Comparison of ENCODE assay signal across 26 mouse cellular contexts in genomic region chr11:112974893-112975292, GRCm38 (mm10).
DNase-seq lines count a peak whose midpoint lies in the region; ATAC-seq lines count a peak whose summit lies in the region.
"Had no signal": no experiment of that assay in that cellular context is flagged by ENCODE, and none has a peak within 500 bp of the region (broad histone marks: within the 10 kb centered on the region; RNA-seq: fewer than 3 reads in every experiment).

No protein-coding gene starts in this region.

- H3K9ac ChIP-seq in forebrain, embryonic 14.5 days (ENCODE audit: low read length): no peak overlapping the region
- no peak overlapping the region for H3K9ac ChIP-seq in heart, embryonic 11.5 days (ENCODE audit: low read depth, low read length)
- H3K9ac ChIP-seq: embryonic facial prominence, embryonic 15.5 days; heart, embryonic 13.5 days; hindbrain, embryonic 15.5 days; limb, embryonic 12.5 days; liver, postnatal 0 days; midbrain, embryonic 13.5 days; neural tube, embryonic 13.5 days; stomach, embryonic 15.5 days had no signal

- H3K36me3 ChIP-seq in forebrain, embryonic 10.5 days (replicated peaks): 0 out of 2 replicates have a peak, but pooled peaks cover 2% of the 10 kb centered on the region
- H3K36me3 ChIP-seq in forebrain, embryonic 14.5 days (ENCODE audit: control insufficient read depth, insufficient read depth, low read length): no peaks in the 10 kb centered on the region
- no peaks in the 10 kb centered on the region for H3K36me3 ChIP-seq in heart, embryonic 11.5 days (ENCODE audit: control insufficient read depth, insufficient read depth, low read length)
- no peaks in the 10 kb centered on the region for H3K36me3 ChIP-seq in midbrain, embryonic 10.5 days
- H3K36me3 ChIP-seq: embryonic facial prominence, embryonic 15.5 days; heart, embryonic 13.5 days; hindbrain, embryonic 15.5 days; limb, embryonic 12.5 days; midbrain, embryonic 13.5 days; neural tube, embryonic 13.5 days; stomach, embryonic 15.5 days had no signal

- H3K4me1 ChIP-seq in forebrain, embryonic 10.5 days: peaks cover 43% of the 10 kb centered on the region
- peaks cover 23% of the 10 kb centered on the region for H3K4me1 ChIP-seq in forebrain, embryonic 14.5 days (ENCODE audit: control insufficient read depth, insufficient read depth, low read length)
- peaks cover 14% of the 10 kb centered on the region for H3K4me1 ChIP-seq in heart, embryonic 11.5 days (ENCODE audit: control insufficient read depth, insufficient read depth, low read length)
- peaks cover 38% of the 10 kb centered on the region for H3K4me1 ChIP-seq in midbrain, embryonic 10.5 days

- H3K4me2 ChIP-seq in forebrain, embryonic 14.5 days (ENCODE audit: low read length): no peak overlapping the region
- no peak overlapping the region for H3K4me2 ChIP-seq in heart, embryonic 11.5 days
- H3K4me2 ChIP-seq: embryonic facial prominence, embryonic 15.5 days; heart, embryonic 13.5 days; hindbrain, embryonic 15.5 days; limb, embryonic 12.5 days; liver, embryonic 11.5 days; midbrain, embryonic 13.5 days; neural tube, embryonic 13.5 days; stomach, embryonic 15.5 days had no signal

- DNase-seq in forebrain, embryonic 10.5 days (ENCODE audit: extremely low spot score, low spot score): no peak
- no peak for DNase-seq in forebrain, embryonic 14.5 days (ENCODE audit: low spot score)
- peak; percentile 14 to 40 for DNase-seq in heart, adult 18-20 months
- DNase-seq in heart, postnatal 25 days (ENCODE audit: low spot score): peak; percentile 36
- no peak for DNase-seq in urinary bladder, postnatal 25 days (ENCODE audit: low spot score)
- no peak for DNase-seq in midbrain, embryonic 10.5 days (ENCODE audit: low spot score)
- DNase-seq: adrenal gland, postnatal 36 days; cerebellum, adult 9-10 months; kidney, adult 8-10 months; kidney, postnatal 10 days; liver, postnatal 0 days; lung, postnatal 14 days; right cerebral cortex, postnatal 4 days; thymus, postnatal 25 days had no signal

- ATAC-seq in forebrain, embryonic 14.5 days: no peak
- no peak for ATAC-seq in heart, embryonic 11.5 days (replicated peaks; ENCODE audit: insufficient number of reproducible peaks, low FRiP score, low TSS enrichment)
- ATAC-seq: forebrain, embryonic 16.5 days; liver, postnatal 0 days; midbrain, embryonic 13.5 days; Patski had no signal

- WGBS in forebrain, embryonic 10.5 days: 92% methylated on average over 7 of the region's 7 CpGs
- WGBS in forebrain, embryonic 14.5 days: 96% methylated on average over 7 of the region's 7 CpGs
- WGBS in heart, embryonic 11.5 days (ENCODE audit: insufficient replicate concordance): 74% methylated on average over 7 of the region's 7 CpGs
- whole genome bisulfite sequencing in midbrain, embryonic 10.5 days: 95% methylated on average over 7 of the region's 7 CpGs

- no peak overlapping the region for H3K4me3 ChIP-seq in forebrain, embryonic 10.5 days
- no peak overlapping the region for H3K4me3 ChIP-seq in forebrain, embryonic 14.5 days (ENCODE audit: low read depth, low read length)
- H3K4me3 ChIP-seq in heart, embryonic 11.5 days (ENCODE audit: low read depth, low read length): no peak overlapping the region
- no peak overlapping the region for H3K4me3 ChIP-seq in midbrain, embryonic 10.5 days
- H3K4me3 ChIP-seq: embryonic facial prominence, embryonic 15.5 days; heart, embryonic 13.5 days; hindbrain, embryonic 15.5 days; layer of hippocampus, adult 2 months; limb, embryonic 12.5 days; midbrain, embryonic 13.5 days; neural tube, embryonic 13.5 days; stomach, embryonic 15.5 days had no signal

- intact Hi-C loops in heart, postnatal 25 days (cut with DNase I): no loop called here

- peaks cover 15% of the 10 kb centered on the region for H3K9me3 ChIP-seq in forebrain, embryonic 10.5 days
- no peaks in the 10 kb centered on the region for H3K9me3 ChIP-seq in forebrain, embryonic 14.5 days (replicated peaks; ENCODE audit: control insufficient read depth, low read length)
- no peaks in the 10 kb centered on the region; the same call in 1 of the 2 replicates for H3K9me3 ChIP-seq in heart, embryonic 11.5 days (replicated peaks; ENCODE audit: control insufficient read depth, low read length)
- no peaks in the 10 kb centered on the region for H3K9me3 ChIP-seq in midbrain, embryonic 10.5 days (replicated peaks)
- H3K9me3 ChIP-seq: embryonic facial prominence, embryonic 15.5 days; heart, embryonic 13.5 days; hindbrain, embryonic 15.5 days; limb, embryonic 12.5 days; midbrain, embryonic 13.5 days; neural tube, embryonic 13.5 days; stomach, embryonic 15.5 days had no signal

- peaks cover 17% of the 10 kb centered on the region for H3K27me3 ChIP-seq in forebrain, embryonic 10.5 days (ENCODE audit: poor library complexity, severe bottlenecking)
- no peaks in the 10 kb centered on the region for H3K27me3 ChIP-seq in forebrain, embryonic 14.5 days (replicated peaks; ENCODE audit: control insufficient read depth, insufficient read depth, low read length)
- 0 out of 2 replicates have a peak, but pooled peaks cover 2% of the 10 kb centered on the region for H3K27me3 ChIP-seq in heart, embryonic 11.5 days (ENCODE audit: control insufficient read depth, insufficient read depth, low read length)
- peaks cover 25% of the 10 kb centered on the region for H3K27me3 ChIP-seq in midbrain, embryonic 10.5 days (ENCODE audit: low read depth, poor library complexity, severe bottlenecking)
- H3K27me3 ChIP-seq: embryonic facial prominence, embryonic 15.5 days; hindbrain, embryonic 15.5 days; limb, embryonic 12.5 days; neural tube, embryonic 13.5 days; Patski; stomach, embryonic 15.5 days had no signal

- H3K27ac ChIP-seq in forebrain, embryonic 10.5 days: peak overlapping the region; percentile 40
- no peak overlapping the region for H3K27ac ChIP-seq in forebrain, embryonic 14.5 days (ENCODE audit: low read depth, low read length)
- no peak overlapping the region for H3K27ac ChIP-seq in heart, embryonic 11.5 days (ENCODE audit: low read depth, low read length)
- no peak overlapping the region for H3K27ac ChIP-seq in midbrain, embryonic 10.5 days (replicated peaks)
- H3K27ac ChIP-seq: embryonic facial prominence, embryonic 15.5 days; heart, embryonic 13.5 days; hindbrain, embryonic 15.5 days; layer of hippocampus, adult 2 months; limb, embryonic 12.5 days; midbrain, embryonic 13.5 days; neural tube, embryonic 13.5 days; stomach, embryonic 15.5 days had no signal

Comparison
In these comparisons a context has a peak if more than half of its experiments do, and no peak if none do; other contexts are left out.
1. DNase-seq: peak in heart, adult 18-20 months (2 of 2) and heart, postnatal 25 days (single experiment); none in forebrain, embryonic 10.5 days (single experiment), forebrain, embryonic 14.5 days (single experiment), urinary bladder, postnatal 25 days (single experiment) and midbrain, embryonic 10.5 days (single experiment).